Mouse (Mus musculus) midbrain, embryonic 14.5 days (tissue): ENCODE results near the gene Barx1. TPM values are rescaled to one million over a fixed set of nuclear protein-coding genes. Genes with fewer than 3 reads are reported as not detected.
A peak's percentile ranks its signal among the peaks of the same experiment; 100 is the strongest.

Experiments
- ATAC-seq: fragments of 200-750 bp; cut with Nextera tagmentation; 2 replicates; pipeline ENCODE4 v1.8.0; 2017; ENCODE audit warnings: moderate number of reproducible peaks, moderate library complexity; ENCODE audit not compliant: low FRiP score, low TSS enrichment
- DNase-seq: peaks from one replicate; pipeline ENCODE4 v3.0.0-alpha.2; 2015
- H3K27ac ChIP-seq: fragments of 300-500 bp; sonication (generic); replicated peaks from 2 replicates; pipeline ENCODE4 v1.5.1; 2014; ENCODE audit warnings: mild to moderate bottlenecking, low read depth, low read length, moderate library complexity
- H3K27me3 ChIP-seq: fragments of 300-500 bp; sonication (generic); 2 replicates; pipeline ENCODE4 v1.6.1; 2014; ENCODE audit warnings: low read length, control low read depth, mixed read lengths; ENCODE audit not compliant: control insufficient read depth, insufficient read depth
- H3K36me3 ChIP-seq: fragments of 300-500 bp; sonication (generic); 2 replicates; pipeline ENCODE4 v1.6.1; 2014; ENCODE audit warnings: low read length, control low read depth; ENCODE audit not compliant: control insufficient read depth, insufficient read depth
- H3K4me1 ChIP-seq: fragments of 300-500 bp; sonication (generic); 2 replicates; pipeline ENCODE4 v1.6.1; 2014; ENCODE audit warnings: mild to moderate bottlenecking, antibody characterized with exemption, low read length, control low read depth; ENCODE audit not compliant: control insufficient read depth, insufficient read depth
- H3K4me2 ChIP-seq: fragments of 300-500 bp; sonication (generic); 2 replicates; pipeline ENCODE4 v1.6.1; 2014; ENCODE audit warnings: mild to moderate bottlenecking, low read length, moderate library complexity
- H3K4me3 ChIP-seq: fragments of 300-500 bp; sonication (generic); replicated peaks from 2 replicates; pipeline ENCODE4 v1.5.1; 2014; ENCODE audit warnings: low read depth, low read length
- H3K9ac ChIP-seq: fragments of 300-500 bp; sonication (generic); replicated peaks from 2 replicates; pipeline ENCODE4 v1.6.1; 2014; ENCODE audit warnings: mild to moderate bottlenecking, low read length, moderate library complexity
- H3K9me3 ChIP-seq: fragments of 300-500 bp; sonication (generic); 2 replicates; pipeline ENCODE4 v1.6.1; 2016; ENCODE audit warnings: low read length, control low read depth, mixed read lengths; ENCODE audit not compliant: control insufficient read depth
- WGBS: fragments of 180-500 bp; shearing (Covaris S2); extraction: QIAGEN DNeasy Blood & Tissue Kit; methylation state at CpG from one replicate; pipeline ENCODE4 v1.1.7; 2014; 5-methylcytosine and 5-hydroxymethylcytosine counted together
- polyA plus RNA-seq: library from polyadenylated mRNA; unstranded; fragments of >200 nt; fragmentation: Nextera tagmentation; extraction: Ambion mirVana; gene quantifications from 2 replicates; pipeline ENCODE4 v1.2.1, GENCODE M21; 2014

The Barx1 gene
- polyA plus RNA-seq, 1 experiment from 2014 or later = not detected

DNA sequence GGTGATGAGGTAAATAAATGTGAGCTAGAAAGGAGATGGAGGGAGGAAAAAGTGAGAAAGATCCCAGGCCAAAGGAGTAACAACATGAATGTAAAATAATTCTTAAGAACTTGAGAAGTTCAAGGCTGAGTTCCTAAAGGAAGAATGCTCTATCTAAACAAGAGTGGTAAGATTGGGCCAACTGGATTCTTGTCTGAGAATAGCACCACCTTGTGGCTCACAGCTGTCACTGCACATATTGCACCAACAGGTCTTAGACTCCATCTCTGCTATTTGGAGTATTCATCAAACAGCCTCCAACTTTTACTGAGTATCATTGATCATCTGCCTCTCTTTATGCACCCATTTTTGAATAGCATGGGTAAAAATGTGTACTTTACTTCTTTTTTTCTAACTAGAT lies 23.2 kb upstream of the Barx1 start:
- Histone ChIP-seq H3K36me3 (no peaks in the 10 kb centered on the region), H3K4me2 (no peak overlapping the region), H3K27ac (no peak overlapping the region), H3K9ac (no peak overlapping the region), H3K27me3 (no peaks in the 10 kb centered on the region), H3K4me3 (no peak overlapping the region), H3K4me1 (no peaks in the 10 kb centered on the region), H3K9me3 (no peaks in the 10 kb centered on the region)
- peak; percentile 92 for DNase-seq
- ATAC-seq = no peak

DNA sequence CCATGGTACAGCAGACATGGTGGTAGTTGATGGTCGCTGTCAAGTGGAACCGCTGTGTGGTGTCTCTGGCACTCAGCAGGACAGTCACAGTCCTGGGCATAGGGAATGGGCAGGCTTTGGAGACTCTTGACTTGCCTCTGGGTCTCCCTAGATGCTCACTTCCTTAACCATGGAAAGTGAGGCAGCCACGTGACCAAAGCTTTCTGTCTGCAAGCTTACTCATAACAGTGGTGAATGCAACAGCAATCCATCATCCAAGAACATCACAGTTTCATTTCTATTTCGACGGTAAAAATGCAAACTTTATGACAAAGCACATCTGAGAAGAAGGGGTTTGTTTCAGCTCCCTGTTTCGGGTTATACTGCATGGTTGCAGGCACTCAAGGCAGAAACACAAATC lies 19.7 kb upstream of the Barx1 start:
- Histone ChIP-seq H3K27me3 (no peaks in the 10 kb centered on the region), H3K36me3 (no peaks in the 10 kb centered on the region), H3K9me3 (no peaks in the 10 kb centered on the region), H3K9ac (no peak overlapping the region), H3K4me3 (no peak overlapping the region), H3K4me1 (no peaks in the 10 kb centered on the region), H3K4me2 (no peak overlapping the region), H3K27ac (no peak overlapping the region)
- no peak for ATAC-seq
- 87% methylated on average over 6 of the region's 6 CpGs for WGBS
- no peak for DNase-seq

DNA sequence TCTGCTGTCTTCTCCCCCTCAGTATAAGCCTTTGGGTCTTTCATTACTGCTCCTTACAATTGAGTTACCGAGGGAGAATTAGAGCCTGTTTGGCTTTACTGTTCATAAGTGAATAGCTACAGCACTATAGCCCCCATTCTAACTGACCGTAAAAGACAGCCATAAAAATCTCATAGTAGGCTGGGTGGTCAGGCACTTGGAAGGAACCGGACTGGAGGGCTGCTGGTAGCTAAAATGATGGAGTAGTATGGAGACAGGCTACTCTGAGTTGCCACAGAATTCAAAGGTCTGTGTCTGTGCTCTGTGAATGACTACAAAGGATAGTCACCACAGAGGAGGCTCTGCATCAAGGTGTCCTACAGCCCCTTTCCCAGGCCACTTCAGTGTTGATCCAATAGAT lies 18.8 kb upstream of the Barx1 start:
- ATAC-seq = no peak
- Histone ChIP-seq H3K4me3 (no peak overlapping the region), H3K4me2 (no peak overlapping the region), H3K4me1 (no peaks in the 10 kb centered on the region), H3K36me3 (no peaks in the 10 kb centered on the region), H3K27ac (no peak overlapping the region), H3K9me3 (no peaks in the 10 kb centered on the region), H3K27me3 (no peaks in the 10 kb centered on the region), H3K9ac (no peak overlapping the region)
- no peak for DNase-seq
- WGBS = 83% methylated on average over 3 of the region's 3 CpGs

DNA sequence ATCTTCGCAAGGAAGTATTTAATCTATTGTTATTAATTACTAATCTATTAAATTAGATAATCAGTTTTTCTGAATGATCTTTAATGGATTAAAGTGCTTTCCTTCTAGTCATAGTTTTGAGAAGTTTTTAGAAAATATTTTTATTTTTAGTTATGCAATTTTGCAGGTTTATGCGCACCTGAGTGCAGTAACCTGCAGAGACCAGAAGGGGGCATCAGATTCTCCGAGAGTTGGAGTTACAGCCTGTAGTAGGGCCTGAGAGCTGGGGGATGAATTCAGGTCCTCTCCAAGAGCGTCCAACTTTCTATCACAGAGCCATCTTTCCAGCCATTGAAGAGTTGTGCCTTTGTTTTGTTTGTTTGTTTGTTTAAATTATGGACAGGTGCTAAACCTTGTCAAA lies 16.1 kb upstream of the Barx1 start:
- ATAC-seq (no peak), DNase-seq (no peak)
- no peaks in the 10 kb centered on the region for H3K36me3 ChIP-seq
- H3K4me2 ChIP-seq = no peak overlapping the region
- no peaks in the 10 kb centered on the region for H3K27me3 ChIP-seq
- no peaks in the 10 kb centered on the region for H3K4me1 ChIP-seq
- no peak overlapping the region for H3K27ac ChIP-seq
- H3K4me3 ChIP-seq = no peak overlapping the region
- WGBS = 89% methylated on average over 4 of the region's 4 CpGs
- H3K9me3 ChIP-seq = no peaks in the 10 kb centered on the region
- H3K9ac ChIP-seq = no peak overlapping the region

DNA sequence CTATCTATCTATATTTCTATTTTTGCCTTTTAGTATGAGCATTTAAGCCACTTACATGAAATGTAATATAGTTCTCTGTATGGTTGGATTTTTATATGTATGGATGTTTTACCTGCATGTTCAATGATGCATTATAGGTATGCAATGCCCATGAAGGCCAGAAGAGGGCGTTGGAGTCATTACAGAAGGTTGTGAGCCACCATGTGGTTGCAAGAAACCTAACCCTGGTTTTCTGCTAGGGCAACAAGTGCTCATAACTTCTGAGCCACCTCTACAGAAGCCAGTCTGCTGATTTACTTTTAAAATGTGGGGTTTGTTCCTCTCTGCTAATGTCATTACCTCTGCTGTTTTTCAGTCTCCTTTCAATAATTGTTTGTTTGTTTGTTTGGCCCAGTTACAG lies 12.2 kb upstream of the Barx1 start:
- no peak overlapping the region for H3K9ac ChIP-seq
- DNase-seq (peak; percentile 53), ATAC-seq (no peak)
- H3K4me3 ChIP-seq = no peak overlapping the region
- no peak overlapping the region for H3K27ac ChIP-seq
- H3K36me3 ChIP-seq = no peaks in the 10 kb centered on the region
- peaks cover 15% of the 10 kb centered on the region; the same call in 1 of the 2 replicates for H3K27me3 ChIP-seq
- no peaks in the 10 kb centered on the region for H3K4me1 ChIP-seq
- no peaks in the 10 kb centered on the region for H3K9me3 ChIP-seq
- H3K4me2 ChIP-seq = no peak overlapping the region
- WGBS = 0% methylated on average over 1 of the region's 1 CpGs

DNA sequence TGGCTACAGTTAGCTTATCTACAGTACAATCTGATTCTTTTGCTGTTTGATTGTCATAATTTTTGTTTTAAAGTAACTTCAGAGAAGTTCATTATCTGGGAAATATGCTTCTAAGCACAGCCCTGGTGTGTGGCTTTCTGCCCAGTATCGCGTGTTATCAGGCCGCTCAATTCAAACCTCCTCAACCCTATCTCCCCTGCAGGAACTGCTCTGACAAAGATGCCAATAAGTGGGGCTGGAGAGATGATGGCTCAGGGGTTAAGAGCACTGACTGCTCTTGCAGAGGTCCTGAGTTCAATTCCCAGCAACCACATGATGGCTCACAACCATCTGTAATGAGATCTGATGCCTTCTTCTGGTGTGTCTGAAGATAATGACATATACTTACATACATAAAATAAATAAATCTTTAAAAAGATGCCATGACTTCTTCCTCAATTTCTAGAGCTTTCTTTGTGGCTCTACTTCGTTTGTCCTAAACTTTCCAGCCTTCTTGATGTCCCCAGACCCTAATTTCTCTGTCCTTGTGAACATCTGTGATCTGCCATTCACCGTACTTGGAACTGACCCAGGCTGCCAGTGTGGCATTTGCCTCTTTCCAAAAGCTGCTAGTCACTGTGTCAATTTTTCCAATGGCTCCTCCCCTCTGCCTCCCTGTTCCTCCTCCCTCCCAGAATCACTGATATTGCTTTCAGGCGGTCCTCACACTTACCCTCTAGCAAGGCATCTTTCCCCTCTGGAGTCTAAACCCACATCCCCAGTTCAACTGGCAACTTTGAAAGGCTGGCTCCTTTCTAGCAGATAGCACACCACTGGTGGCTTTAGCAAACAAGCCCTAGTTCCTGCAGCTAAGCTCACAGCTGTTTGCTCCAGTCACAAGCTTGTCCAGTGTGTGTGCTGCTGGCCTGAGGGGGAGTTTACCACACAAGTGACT lies 11.4 kb upstream of the Barx1 start:
- Histone ChIP-seq H3K9ac (no peak overlapping the region), H3K36me3 (no peaks in the 10 kb centered on the region), H3K4me2 (no peak overlapping the region), H3K9me3 (no peaks in the 10 kb centered on the region), H3K27ac (no peak overlapping the region), H3K4me3 (no peak overlapping the region), H3K27me3 (peaks cover 21% of the 10 kb centered on the region), H3K4me1 (no peaks in the 10 kb centered on the region)
- ATAC-seq (no peak), DNase-seq (no peak)
- WGBS = 69% methylated on average over 6 of the region's 6 CpGs

DNA sequence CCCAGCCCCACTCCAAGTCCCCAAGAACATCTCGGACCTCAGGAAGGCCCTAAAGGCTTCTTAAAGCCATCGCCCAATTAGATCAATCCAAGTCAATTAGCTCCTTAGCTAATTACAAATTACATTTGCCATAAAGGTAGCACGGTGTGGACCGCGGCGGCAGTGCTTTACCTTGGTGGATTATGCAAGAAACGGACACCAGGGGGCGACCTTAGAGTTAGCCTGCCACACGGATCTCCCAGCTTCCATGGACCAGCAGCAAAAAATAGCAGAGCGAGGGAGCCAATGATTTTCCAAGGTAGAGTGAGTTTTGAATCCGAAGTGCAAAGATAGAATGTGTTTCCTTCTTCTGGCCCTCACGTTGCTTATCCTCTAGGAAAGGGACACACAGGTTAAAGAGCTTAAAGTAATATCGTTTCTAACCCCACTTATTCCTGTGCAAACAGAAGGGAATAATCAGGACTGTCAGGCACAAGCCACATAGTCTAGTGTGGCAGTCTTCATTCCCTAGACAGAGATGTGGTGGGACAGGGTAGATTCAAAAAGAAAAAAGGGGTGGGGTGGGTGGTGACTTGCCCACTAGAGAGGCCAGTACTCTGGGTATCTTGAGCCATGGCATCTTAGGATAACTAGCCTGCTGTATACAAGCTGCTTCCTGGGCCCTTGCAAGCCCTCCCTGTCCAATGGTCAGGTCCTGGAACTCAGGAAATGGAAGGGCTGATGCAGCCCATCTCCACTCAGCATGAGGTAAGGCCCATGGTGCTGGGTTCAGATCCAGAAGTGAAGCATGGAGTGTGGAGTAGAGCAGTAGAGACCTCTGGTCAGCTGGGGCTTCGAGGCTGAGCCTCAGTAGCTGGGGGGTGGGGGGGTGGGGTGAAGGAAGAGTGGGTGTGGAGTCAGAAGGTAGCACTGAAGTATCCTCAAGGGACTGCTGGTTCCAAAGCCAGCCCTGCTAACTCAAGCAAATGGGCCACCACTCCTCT lies 8.7 kb upstream of the Barx1 start:
- DNase-seq (peak; percentile 90), ATAC-seq (no peak)
- Histone ChIP-seq H3K9me3 (no peaks in the 10 kb centered on the region), H3K4me1 (no peaks in the 10 kb centered on the region), H3K9ac (no peak overlapping the region), H3K27me3 (peaks cover 44% of the 10 kb centered on the region), H3K27ac (no peak overlapping the region), H3K4me3 (no peak overlapping the region), H3K36me3 (no peaks in the 10 kb centered on the region), H3K4me2 (no peak overlapping the region)
- 10% methylated on average over 14 of the region's 14 CpGs for WGBS

DNA sequence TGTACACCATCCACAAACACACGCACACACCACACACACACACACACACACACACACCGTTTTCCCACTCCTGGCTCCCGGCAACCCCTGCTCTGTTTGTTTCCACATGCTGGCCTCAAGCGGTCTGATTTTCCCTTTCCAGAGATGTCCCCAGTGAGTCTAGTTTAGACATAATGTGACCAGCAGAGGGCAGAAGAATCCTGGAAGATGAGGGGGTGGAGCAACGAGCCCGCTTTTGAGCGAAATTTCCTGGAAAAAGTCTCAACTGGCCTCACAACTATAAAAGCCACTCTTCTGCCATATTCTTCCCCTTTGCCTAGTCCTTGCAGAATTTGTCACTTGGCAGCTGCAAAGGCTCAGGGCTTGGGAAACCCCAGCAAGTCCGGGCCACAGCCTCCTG lies 7.2 kb upstream of the Barx1 start:
- DNase-seq (peak; percentile 93), ATAC-seq (peak; percentile 27; the same call in 1 of the 2 replicates)
- Histone ChIP-seq H3K4me1 (no peaks in the 10 kb centered on the region), H3K4me3 (no peak overlapping the region), H3K9ac (no peak overlapping the region), H3K27me3 (peaks cover 60% of the 10 kb centered on the region), H3K4me2 (no peak overlapping the region), H3K36me3 (no peaks in the 10 kb centered on the region), H3K27ac (no peak overlapping the region), H3K9me3 (no peaks in the 10 kb centered on the region)
- WGBS = 2% methylated on average over 8 of the region's 8 CpGs
